Mouse (Mus musculus): ENCODE measurements around the gene Satb1.
A peak's percentile ranks its signal among the peaks of the same experiment; 100 is the strongest.

Gene Satb1

GRCm38 (mm10) chr17:51832900-51833577 lies at the start of gene Satb1:
Satb1 (minus strand) TSS chr17:51833290.
- DNase-seq: peak; percentile 56

GRCm38 (mm10) chr17:51882566-51882965 lies 49.5 kb upstream of the Satb1 start:
- no peak for DNase-seq

- DNase-seq: no peak
Observed at GRCm38 (mm10) chr17:51880895-51881622, 48.0 kb upstream of the Satb1 start.

- no peak for DNase-seq
Observed at GRCm38 (mm10) chr17:51880221-51880620, 47.1 kb upstream of the Satb1 start.

GRCm38 (mm10) chr17:51879736-51880135 lies 46.6 kb upstream of the Satb1 start:
- DNase-seq: no peak

- DNase-seq: no peak
Observed at GRCm38 (mm10) chr17:51879171-51879570, 46.1 kb upstream of the Satb1 start.

- no peak for DNase-seq
Observed at GRCm38 (mm10) chr17:51876471-51876870, 43.4 kb upstream of the Satb1 start.

- no peak for DNase-seq
Observed at GRCm38 (mm10) chr17:51857616-51858015, 24.5 kb upstream of the Satb1 start.

GRCm38 (mm10) chr17:51856332-51856731 lies 23.2 kb upstream of the Satb1 start:
- DNase-seq: no peak

- DNase-seq: no peak
Observed at GRCm38 (mm10) chr17:51855261-51855660, 22.2 kb upstream of the Satb1 start.

- no peak for DNase-seq
Observed at GRCm38 (mm10) chr17:51853952-51854351, 20.9 kb upstream of the Satb1 start.

- DNase-seq: no peak
Observed at GRCm38 (mm10) chr17:51840596-51840995, 7.5 kb upstream of the Satb1 start.

- DNase-seq: no peak
Observed at GRCm38 (mm10) chr17:51839484-51839883, 6.4 kb upstream of the Satb1 start.

GRCm38 (mm10) chr17:51836901-51837300 lies 3.8 kb upstream of the Satb1 start:
- DNase-seq: no peak

- DNase-seq: no peak
Observed at GRCm38 (mm10) chr17:51836243-51836642, 3.2 kb upstream of the Satb1 start.

- DNase-seq: no peak
Observed at GRCm38 (mm10) chr17:51833578-51834361, 680 bp upstream of the Satb1 start.

GRCm38 (mm10) chr17:51832421-51832875 lies 642 bp downstream of the Satb1 start:
- DNase-seq: peak; percentile 48

GRCm38 (mm10) chr17:51831702-51832420 lies 1.2 kb downstream of the Satb1 start:
- no peak for DNase-seq

GRCm38 (mm10) chr17:51831121-51831701 lies 1.9 kb downstream of the Satb1 start:
- no peak for DNase-seq

GRCm38 (mm10) chr17:51829436-51829835 lies 3.7 kb downstream of the Satb1 start:
- no peak for DNase-seq

GRCm38 (mm10) chr17:51827922-51828410 lies 5.1 kb downstream of the Satb1 start:
- no peak for DNase-seq

- no peak for DNase-seq
Observed at GRCm38 (mm10) chr17:51826461-51826860, 6.6 kb downstream of the Satb1 start.
